Mouse (Mus musculus) midbrain, postnatal 0 days (tissue): ENCODE measurements around the gene Npm1. TPM values are rescaled to one million over a fixed set of nuclear protein-coding genes. Genes with fewer than 3 reads are reported as not detected.

Source experiments
- ATAC-seq: fragments of 200-750 bp; cut with Nextera tagmentation; 2 replicates; pipeline ENCODE4 v1.8.0; 2017; ENCODE audit warnings: moderate number of reproducible peaks, mild to moderate bottlenecking, moderate TSS enrichment, moderate library complexity; ENCODE audit not compliant: low FRiP score
- DNase-seq: peaks from one replicate; pipeline ENCODE4 v3.0.0-alpha.2; 2015; ENCODE audit warnings: low spot score
- H3K27ac ChIP-seq: fragments of 300-500 bp; sonication (generic); 2 replicates; pipeline ENCODE4 v1.5.1; 2014; ENCODE audit warnings: low read depth, mild to moderate bottlenecking, low read length, mixed read lengths
- H3K27me3 ChIP-seq: fragments of 300-500 bp; sonication (generic); 2 replicates; pipeline ENCODE4 v1.6.1; 2014; ENCODE audit warnings: low read length, control low read depth, mixed read lengths; ENCODE audit not compliant: insufficient read depth
- H3K36me3 ChIP-seq: fragments of 300-500 bp; sonication (generic); 2 replicates; pipeline ENCODE4 v1.6.1; 2014; ENCODE audit warnings: low read length, control low read depth, mixed read lengths; ENCODE audit not compliant: insufficient read depth
- H3K4me1 ChIP-seq: fragments of 300-500 bp; sonication (generic); 2 replicates; pipeline ENCODE4 v1.6.1; 2014; ENCODE audit warnings: mild to moderate bottlenecking, control low read depth, antibody characterized with exemption, low read length, mixed read lengths; ENCODE audit not compliant: insufficient read depth
- H3K4me2 ChIP-seq: fragments of 300-500 bp; sonication (generic); 2 replicates; pipeline ENCODE4 v1.6.1; 2014; ENCODE audit warnings: low read depth, mild to moderate bottlenecking, low read length, mixed read lengths; ENCODE audit not compliant: poor library complexity, severe bottlenecking
- H3K4me3 ChIP-seq: fragments of 300-500 bp; sonication (generic); 2 replicates; pipeline ENCODE4 v1.5.1; 2014; ENCODE audit warnings: low read depth, mild to moderate bottlenecking, low read length, moderate library complexity
- H3K9ac ChIP-seq: fragments of 300-500 bp; sonication (generic); replicated peaks from 2 replicates; pipeline ENCODE4 v1.6.1; 2014; ENCODE audit warnings: mild to moderate bottlenecking, low read length, moderate library complexity, mixed read lengths; ENCODE audit not compliant: poor library complexity, severe bottlenecking
- H3K9me3 ChIP-seq: fragments of 300-500 bp; sonication (generic); 2 replicates; pipeline ENCODE4 v1.6.1; 2016; ENCODE audit warnings: low read length, control low read depth
- CTCF ChIP-seq: IDR thresholded peaks from 2 replicates; pipeline ENCODE4 v1.5.1; 2016; ENCODE audit warnings: antibody characterized with exemption, mild to moderate bottlenecking
- WGBS: fragments of 180-500 bp; shearing (Covaris S2); extraction: QIAGEN DNeasy Blood & Tissue Kit; methylation state at CpG from one replicate; pipeline ENCODE4 v1.1.7; 2014; 5-methylcytosine and 5-hydroxymethylcytosine counted together
- polyA plus RNA-seq: library from polyadenylated mRNA; unstranded; fragments of >200 nt; fragmentation: Nextera tagmentation; extraction: Ambion mirVana; gene quantifications from 2 replicates; pipeline ENCODE4 v1.2.1, GENCODE M21; 2015
- total RNA-seq: library from RNA; depleted of rRNA; stranded (reverse); fragments of >200 nt; gene quantifications from 2 replicates; pipeline ENCODE4 v1.2.3, GENCODE M21; 2014

Gene Npm1
- total and polyA plus RNA-seq, 2 experiments from 2014 or later, result 303 to 334 TPM

GRCm38 (mm10) chr11:33139458-33140110 is 23.4 kb downstream of the Npm1 start:
- H3K4me1 ChIP-seq, result 0 out of 2 replicates have a peak, but pooled peaks cover 4% of the 10 kb centered on the region
- no peaks in the 10 kb centered on the region for H3K36me3 ChIP-seq
- DNase-seq, result no peak
- peaks cover 6% of the 10 kb centered on the region; the same call in 1 of the 2 replicates for H3K27me3 ChIP-seq
- TF ChIP-seq CTCF, result no peak
- no peak overlapping the region for H3K4me2 ChIP-seq
- no peak for ATAC-seq
- H3K9ac ChIP-seq, result no peak overlapping the region
- H3K4me3 ChIP-seq, result no peak overlapping the region
- no peak overlapping the region for H3K27ac ChIP-seq
- H3K9me3 ChIP-seq, result no peaks in the 10 kb centered on the region
- 77% methylated on average over 9 of the region's 9 CpGs for WGBS

- no peak for DNase-seq
- no peak for ATAC-seq
- 95% methylated on average over 5 of the region's 5 CpGs for WGBS
- no peak for TF ChIP-seq CTCF
- Histone ChIP-seq H3K9me3 (no peaks in the 10 kb centered on the region), H3K36me3 (no peaks in the 10 kb centered on the region), H3K4me1 (no peaks in the 10 kb centered on the region), H3K27me3 (peaks cover under 1% of the 10 kb centered on the region; the same call in 1 of the 2 replicates), H3K27ac (no peak overlapping the region), H3K4me2 (no peak overlapping the region), H3K9ac (no peak overlapping the region), H3K4me3 (no peak overlapping the region)
Measured at GRCm38 (mm10) chr11:33138686-33139085, 24.3 kb downstream of the Npm1 start.

- TF ChIP-seq CTCF, result no peak
- H3K27me3 ChIP-seq, result no peaks in the 10 kb centered on the region
- no peak overlapping the region for H3K27ac ChIP-seq
- DNase-seq (no peak), ATAC-seq (no peak)
- no peaks in the 10 kb centered on the region for H3K4me1 ChIP-seq
- no peak overlapping the region for H3K9ac ChIP-seq
- H3K4me2 ChIP-seq, result no peak overlapping the region
- no peaks in the 10 kb centered on the region for H3K9me3 ChIP-seq
- WGBS, result 92% methylated on average over 8 of the region's 8 CpGs
- H3K4me3 ChIP-seq, result no peak overlapping the region
- no peaks in the 10 kb centered on the region for H3K36me3 ChIP-seq
Measured at GRCm38 (mm10) chr11:33134391-33134986, 28.5 kb downstream of the Npm1 start.

- no peak overlapping the region for H3K27ac ChIP-seq
- no peaks in the 10 kb centered on the region for H3K27me3 ChIP-seq
- no peaks in the 10 kb centered on the region for H3K36me3 ChIP-seq
- no peak for ATAC-seq
- no peaks in the 10 kb centered on the region for H3K4me1 ChIP-seq
- no peaks in the 10 kb centered on the region for H3K9me3 ChIP-seq
- H3K9ac ChIP-seq, result no peak overlapping the region
- no peak overlapping the region for H3K4me3 ChIP-seq
- no peak for TF ChIP-seq CTCF
- no peak overlapping the region for H3K4me2 ChIP-seq
- DNase-seq, result no peak
- 65% methylated on average over 8 of the region's 8 CpGs for WGBS
Measured at GRCm38 (mm10) chr11:33132619-33133338, 30.2 kb downstream of the Npm1 start.

- TF ChIP-seq CTCF, result no peak
- Histone ChIP-seq H3K27me3 (peaks cover 9% of the 10 kb centered on the region; the same call in 1 of the 2 replicates), H3K9me3 (no peaks in the 10 kb centered on the region), H3K4me1 (no peaks in the 10 kb centered on the region), H3K36me3 (no peaks in the 10 kb centered on the region), H3K4me2 (no peak overlapping the region), H3K9ac (no peak overlapping the region), H3K27ac (no peak overlapping the region), H3K4me3 (no peak overlapping the region)
- DNase-seq, result no peak
- ATAC-seq, result no peak
Measured at GRCm38 (mm10) chr11:33127058-33127457, 35.9 kb downstream of the Npm1 start.
